Mouse (Mus musculus): ENCODE measurements around the gene Cmtm8. TPM values are rescaled to one million over a fixed set of nuclear protein-coding genes. Genes with fewer than 3 reads are reported as not detected.

Cmtm8 gene
- polyA plus RNA-seq, 1 experiment from 2014 or later = 14.9 TPM

DNA sequence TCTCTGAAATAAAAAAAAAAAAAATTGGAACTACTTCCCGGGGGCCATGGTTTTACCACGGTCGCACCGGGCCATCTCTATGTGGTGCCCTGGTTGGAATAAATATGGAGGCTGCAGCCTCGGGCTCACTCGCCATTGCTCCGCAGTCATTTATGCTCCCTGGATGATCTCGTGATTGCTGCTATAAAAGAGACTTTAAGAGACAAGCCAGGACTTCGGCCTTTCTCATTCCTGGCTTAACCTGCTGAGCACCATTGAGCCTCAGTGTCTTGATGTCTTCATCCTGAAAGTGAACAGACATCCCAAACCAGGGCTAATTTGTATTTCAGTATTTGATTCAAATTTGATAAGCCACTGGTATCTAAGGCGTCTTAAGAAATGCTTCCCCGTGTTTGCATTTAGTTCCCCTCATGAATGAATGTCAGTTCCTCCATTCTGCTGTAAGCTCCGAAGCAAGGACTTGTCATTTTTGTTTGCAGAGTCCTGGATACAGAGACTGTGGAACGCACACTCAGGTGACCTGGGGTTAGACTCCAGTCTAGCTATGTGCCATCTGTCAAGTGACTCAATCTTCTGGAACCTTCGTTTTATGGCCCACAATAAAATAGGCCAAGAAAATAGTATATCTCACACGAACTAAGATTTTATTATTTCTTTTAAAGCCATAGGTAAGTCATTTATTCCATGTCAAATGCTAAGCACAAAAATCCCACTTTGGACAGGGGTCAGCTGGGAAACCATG is 22.2 kb downstream of the Cmtm8 start:
- H3K27me3 ChIP-seq (replicated peaks) = no peaks in the 10 kb centered on the region
- no peaks in the 10 kb centered on the region for H3K36me3 ChIP-seq
- no peak overlapping the region for H3K9ac ChIP-seq
- H3K4me2 ChIP-seq = no peak overlapping the region
- no peaks in the 10 kb centered on the region for H3K9me3 ChIP-seq (replicated peaks)
- H3K4me3 ChIP-seq = no peak overlapping the region
- WGBS = 84% methylated on average over 15 of the region's 15 CpGs
- no peak for ATAC-seq (ENCODE audit: insufficient number of reproducible peaks, low FRiP score)
- no peak overlapping the region for H3K27ac ChIP-seq (ENCODE audit: poor library complexity, severe bottlenecking)
- H3K4me1 ChIP-seq (replicated peaks) = no peaks in the 10 kb centered on the region

DNA sequence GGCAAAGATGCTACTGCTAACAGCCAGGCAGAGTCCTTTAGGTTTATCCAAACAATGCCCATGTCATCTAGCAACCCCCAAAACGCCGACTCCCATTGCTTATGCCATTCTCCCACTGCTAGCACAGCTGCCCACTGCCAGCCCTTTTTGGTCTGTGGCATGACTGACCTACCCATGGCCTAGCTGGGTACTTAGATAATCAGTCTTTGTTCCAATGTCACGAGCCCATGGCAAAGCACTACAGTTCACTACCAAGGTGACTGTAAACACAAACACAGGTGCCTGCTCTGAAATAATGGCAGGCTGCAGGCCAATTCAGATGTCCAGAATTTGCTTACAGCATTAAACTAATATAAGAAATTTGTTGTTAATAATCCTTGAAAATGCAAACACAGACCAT is 25.0 kb downstream of the Cmtm8 start:
- ATAC-seq (ENCODE audit: insufficient number of reproducible peaks, low FRiP score) = no peak
- H3K9me3 ChIP-seq (replicated peaks) = 0 out of 2 replicates have a peak, but pooled peaks cover 3% of the 10 kb centered on the region

DNA sequence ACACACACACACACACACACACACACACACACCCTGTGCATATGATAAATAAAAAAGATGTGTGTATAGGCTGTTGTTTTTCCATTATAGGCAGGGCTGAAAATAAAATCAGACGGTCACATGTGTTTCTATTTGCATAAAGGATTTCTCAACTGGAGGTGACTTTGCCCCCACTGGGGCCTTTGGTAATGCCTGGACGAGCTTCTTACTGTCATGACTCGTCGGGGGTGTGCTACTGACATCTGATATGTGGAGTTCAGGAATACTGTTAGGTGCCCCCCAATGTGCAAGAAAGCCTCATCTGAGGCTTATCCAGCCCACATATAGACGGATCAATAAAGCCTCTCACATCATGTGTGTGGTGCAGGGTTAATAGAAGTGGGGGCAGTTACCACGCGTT is 26.9 kb downstream of the Cmtm8 start:
- Histone ChIP-seq H3K27me3 (replicated peaks) (no peaks in the 10 kb centered on the region), H3K4me1 (replicated peaks) (no peaks in the 10 kb centered on the region), H3K9ac (no peak overlapping the region), H3K4me2 (no peak overlapping the region), H3K27ac (ENCODE audit: poor library complexity, severe bottlenecking) (no peak overlapping the region), H3K9me3 (replicated peaks) (0 out of 2 replicates have a peak, but pooled peaks cover 4% of the 10 kb centered on the region), H3K36me3 (no peaks in the 10 kb centered on the region), H3K4me3 (no peak overlapping the region)
- ATAC-seq (ENCODE audit: insufficient number of reproducible peaks, low FRiP score) = no peak
- 78% methylated on average over 7 of the region's 7 CpGs for WGBS

More for the DNA sequence above, 25.0 kb downstream of the Cmtm8 start:
- Histone ChIP-seq H3K9ac (no peak overlapping the region), H3K4me2 (no peak overlapping the region), H3K4me3 (no peak overlapping the region), H3K4me1 (replicated peaks) (no peaks in the 10 kb centered on the region), H3K36me3 (no peaks in the 10 kb centered on the region), H3K27me3 (replicated peaks) (no peaks in the 10 kb centered on the region), H3K27ac (ENCODE audit: poor library complexity, severe bottlenecking) (no peak overlapping the region)
- 76% methylated on average over 3 of the region's 3 CpGs for WGBS

DNA sequence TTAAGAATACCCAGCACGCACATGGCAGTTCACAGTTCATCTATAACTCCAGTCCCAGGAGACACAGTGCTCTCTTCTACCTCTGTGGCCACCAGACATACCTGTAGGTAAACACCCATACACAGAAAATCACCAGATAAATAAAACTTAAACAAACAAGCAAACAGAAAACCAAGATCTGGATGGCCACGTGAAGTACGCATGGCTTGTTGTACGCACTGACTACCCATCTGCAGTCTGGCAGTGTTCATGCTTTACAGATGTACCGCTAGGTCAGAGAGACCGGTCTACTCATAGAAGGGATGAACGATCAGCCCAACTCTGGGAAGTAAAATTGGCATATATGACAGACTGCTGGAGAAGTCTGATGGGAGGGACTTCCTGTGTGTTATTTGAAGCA is 27.8 kb downstream of the Cmtm8 start:
- Histone ChIP-seq H3K4me3 (no peak overlapping the region), H3K36me3 (no peaks in the 10 kb centered on the region), H3K9me3 (replicated peaks) (0 out of 2 replicates have a peak, but pooled peaks cover 4% of the 10 kb centered on the region), H3K4me2 (no peak overlapping the region), H3K9ac (no peak overlapping the region), H3K4me1 (replicated peaks) (no peaks in the 10 kb centered on the region), H3K27me3 (replicated peaks) (no peaks in the 10 kb centered on the region), H3K27ac (ENCODE audit: poor library complexity, severe bottlenecking) (no peak overlapping the region)
- no peak for ATAC-seq (ENCODE audit: insufficient number of reproducible peaks, low FRiP score)
- 88% methylated on average over 7 of the region's 7 CpGs for WGBS

DNA sequence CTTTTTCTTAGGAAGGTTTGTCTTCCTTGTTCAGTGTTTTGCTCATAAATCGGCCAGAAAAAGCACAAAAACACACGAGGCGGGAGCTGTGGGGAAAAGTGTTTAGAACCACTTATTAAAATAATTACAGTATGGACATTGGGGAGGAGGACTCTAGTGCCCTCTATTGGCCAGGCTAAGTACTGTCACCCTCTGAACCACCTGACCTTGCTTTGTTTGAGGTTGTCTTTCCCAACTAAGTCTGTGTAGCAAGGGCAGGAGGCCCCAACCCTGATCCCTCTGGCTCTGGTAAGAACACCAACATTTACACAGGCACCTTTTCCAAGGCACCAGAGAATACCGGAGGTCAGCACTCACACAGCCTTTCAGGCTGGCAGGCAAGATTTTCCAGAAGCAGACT is 28.6 kb downstream of the Cmtm8 start:
- ATAC-seq (ENCODE audit: insufficient number of reproducible peaks, low FRiP score) = no peak
- no peak overlapping the region for H3K4me2 ChIP-seq
- H3K4me1 ChIP-seq (replicated peaks) = no peaks in the 10 kb centered on the region
- WGBS = 68% methylated on average over 4 of the region's 4 CpGs
- H3K4me3 ChIP-seq = no peak overlapping the region
- H3K9me3 ChIP-seq (replicated peaks) = 0 out of 2 replicates have a peak, but pooled peaks cover 4% of the 10 kb centered on the region
- no peaks in the 10 kb centered on the region for H3K27me3 ChIP-seq (replicated peaks)
- no peaks in the 10 kb centered on the region for H3K36me3 ChIP-seq
- no peak overlapping the region for H3K27ac ChIP-seq (ENCODE audit: poor library complexity, severe bottlenecking)
- H3K9ac ChIP-seq = no peak overlapping the region

DNA sequence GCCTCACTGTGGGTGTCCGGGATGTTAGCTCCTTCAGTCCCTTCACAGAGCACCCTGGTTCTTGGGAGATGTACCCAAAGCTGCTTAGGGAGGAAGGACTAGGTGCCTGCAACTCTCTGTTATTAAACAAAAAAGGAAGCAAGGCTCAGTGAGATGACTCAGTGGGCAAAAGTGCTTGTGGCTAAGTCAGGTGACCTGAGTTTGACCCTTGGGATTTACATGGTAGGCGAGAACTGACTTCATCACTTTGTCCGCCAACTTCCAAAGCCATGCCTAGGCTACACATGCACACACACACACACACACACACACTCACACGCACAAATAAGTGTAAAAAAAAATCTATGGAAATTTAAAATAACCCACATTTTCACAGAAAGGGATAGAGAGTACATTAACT is 32.0 kb downstream of the Cmtm8 start:
- no peak overlapping the region for H3K4me2 ChIP-seq
- peaks cover 22% of the 10 kb centered on the region for H3K4me1 ChIP-seq (replicated peaks)
- H3K9me3 ChIP-seq (replicated peaks) = 0 out of 2 replicates have a peak, but pooled peaks cover 4% of the 10 kb centered on the region
- 69% methylated on average over 4 of the region's 4 CpGs for WGBS
- no peak overlapping the region for H3K4me3 ChIP-seq
- no peak overlapping the region for H3K9ac ChIP-seq
- H3K27me3 ChIP-seq (replicated peaks) = no peaks in the 10 kb centered on the region
- no peaks in the 10 kb centered on the region for H3K36me3 ChIP-seq
- no peak overlapping the region for H3K27ac ChIP-seq (ENCODE audit: poor library complexity, severe bottlenecking)
- ATAC-seq (ENCODE audit: insufficient number of reproducible peaks, low FRiP score) = no peak

GRCm38 (mm10) chr9:114810837-114811236 is 33.1 kb downstream of the Cmtm8 start:
- WGBS = 67% methylated on average over 11 of the region's 11 CpGs
- Histone ChIP-seq H3K4me1 (replicated peaks) (peaks cover 31% of the 10 kb centered on the region), H3K9ac (no peak overlapping the region), H3K27ac (ENCODE audit: poor library complexity, severe bottlenecking) (no peak overlapping the region), H3K9me3 (replicated peaks) (0 out of 2 replicates have a peak, but pooled peaks cover 4% of the 10 kb centered on the region), H3K27me3 (replicated peaks) (no peaks in the 10 kb centered on the region), H3K36me3 (no peaks in the 10 kb centered on the region), H3K4me2 (no peak overlapping the region), H3K4me3 (no peak overlapping the region)
- ATAC-seq (ENCODE audit: insufficient number of reproducible peaks, low FRiP score) = no peak

DNA sequence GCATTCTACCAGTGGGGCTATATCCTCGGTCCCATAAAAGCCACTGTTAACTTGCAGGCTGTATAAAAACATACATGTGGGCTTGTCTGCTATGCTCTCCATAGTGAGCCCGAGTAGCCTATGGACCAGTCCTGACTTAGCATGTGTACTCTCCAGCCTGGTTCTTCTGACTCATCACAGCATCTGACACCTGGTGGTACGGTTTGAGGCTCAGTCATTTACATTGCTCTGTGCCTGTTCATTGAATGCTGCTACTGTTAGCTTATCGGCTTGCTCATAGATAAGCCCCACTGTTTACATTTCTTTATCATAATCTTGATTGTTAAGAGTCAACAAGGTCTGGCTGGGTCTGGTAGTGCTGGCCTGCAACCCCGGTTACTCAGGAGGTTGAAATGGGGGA is 35.3 kb downstream of the Cmtm8 start:
- Histone ChIP-seq H3K27me3 (replicated peaks) (no peaks in the 10 kb centered on the region), H3K4me3 (no peak overlapping the region), H3K9ac (no peak overlapping the region), H3K27ac (ENCODE audit: poor library complexity, severe bottlenecking) (no peak overlapping the region), H3K4me2 (no peak overlapping the region), H3K36me3 (no peaks in the 10 kb centered on the region), H3K4me1 (replicated peaks) (peaks cover 38% of the 10 kb centered on the region), H3K9me3 (replicated peaks) (no peaks in the 10 kb centered on the region)
- ATAC-seq (ENCODE audit: insufficient number of reproducible peaks, low FRiP score) = no peak
- 39% methylated on average over 5 of the region's 5 CpGs for WGBS

DNA sequence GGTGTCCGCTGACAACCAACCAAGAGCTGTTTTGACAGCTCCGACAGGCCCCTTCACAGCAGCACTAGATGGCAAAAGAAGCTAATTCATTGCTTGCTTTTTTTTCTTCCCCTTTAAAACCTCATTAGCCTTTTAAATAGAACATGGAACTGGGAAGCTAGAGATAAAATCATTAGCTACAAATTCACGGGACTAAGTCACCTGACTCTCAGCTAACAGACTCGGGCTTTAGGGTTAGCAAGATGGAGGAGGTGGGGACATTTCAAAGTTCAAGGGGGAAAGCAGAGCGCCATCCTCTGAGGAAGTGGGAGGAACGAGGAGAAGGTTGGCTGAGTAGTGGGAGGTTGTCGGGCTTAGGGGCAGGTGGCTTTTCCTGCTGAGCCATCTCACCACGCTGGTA is 36.7 kb downstream of the Cmtm8 start:
- no peak for ATAC-seq (ENCODE audit: insufficient number of reproducible peaks, low FRiP score)
- no peak overlapping the region for H3K27ac ChIP-seq (ENCODE audit: poor library complexity, severe bottlenecking)
- WGBS = 45% methylated on average over 8 of the region's 8 CpGs

DNA sequence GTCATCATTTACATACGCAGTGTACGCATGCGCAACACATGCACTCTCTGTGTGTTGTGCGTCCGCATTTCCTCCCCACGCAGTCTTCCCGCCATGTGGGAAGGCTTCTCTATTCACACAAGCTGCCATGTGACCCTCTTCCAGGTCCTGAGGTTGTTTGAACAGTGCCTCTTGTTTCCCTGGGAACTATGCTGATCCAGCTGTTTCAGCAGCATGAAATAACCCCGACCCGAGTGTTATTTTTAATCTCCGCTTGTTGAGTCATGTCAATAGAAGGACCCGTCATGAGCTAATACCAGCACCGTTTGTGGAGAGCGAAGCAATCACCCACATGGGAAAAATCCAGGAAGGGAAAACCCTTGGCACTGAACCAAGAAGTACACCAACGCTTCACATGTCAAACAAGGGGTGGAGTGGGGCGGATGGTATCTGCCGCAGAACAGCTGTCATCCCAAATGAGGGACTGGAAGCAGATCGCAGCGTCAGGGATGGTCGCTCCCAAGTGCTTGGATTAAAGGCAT is 38.7 kb downstream of the Cmtm8 start:
- Histone ChIP-seq H3K4me2 (peak overlapping the region; percentile 48), H3K27me3 (replicated peaks) (no peaks in the 10 kb centered on the region), H3K4me3 (no peak overlapping the region), H3K9ac (no peak overlapping the region), H3K4me1 (replicated peaks) (peaks cover 38% of the 10 kb centered on the region), H3K9me3 (replicated peaks) (no peaks in the 10 kb centered on the region), H3K27ac (ENCODE audit: poor library complexity, severe bottlenecking) (0 out of 2 replicates have a peak overlapping the region, but pooled peaks have one; percentile 38), H3K36me3 (no peaks in the 10 kb centered on the region)
- 38% methylated on average over 19 of the region's 19 CpGs for WGBS
- ATAC-seq (ENCODE audit: insufficient number of reproducible peaks, low FRiP score) = peak; percentile 69

More for the DNA sequence above, 36.7 kb downstream of the Cmtm8 start:
- no peaks in the 10 kb centered on the region for H3K36me3 ChIP-seq
- H3K4me3 ChIP-seq = no peak overlapping the region
- H3K9ac ChIP-seq = no peak overlapping the region
- H3K27me3 ChIP-seq (replicated peaks) = no peaks in the 10 kb centered on the region
- peaks cover 38% of the 10 kb centered on the region for H3K4me1 ChIP-seq (replicated peaks)
- H3K9me3 ChIP-seq (replicated peaks) = no peaks in the 10 kb centered on the region
- H3K4me2 ChIP-seq = no peak overlapping the region

GRCm38 (mm10) chr9:114802191-114802590 is 41.8 kb downstream of the Cmtm8 start:
- Histone ChIP-seq H3K4me2 (no peak overlapping the region), H3K9me3 (replicated peaks) (no peaks in the 10 kb centered on the region), H3K4me3 (no peak overlapping the region), H3K36me3 (no peaks in the 10 kb centered on the region), H3K9ac (no peak overlapping the region), H3K4me1 (replicated peaks) (peaks cover 19% of the 10 kb centered on the region), H3K27me3 (replicated peaks) (no peaks in the 10 kb centered on the region), H3K27ac (ENCODE audit: poor library complexity, severe bottlenecking) (no peak overlapping the region)
- no peak for ATAC-seq (ENCODE audit: insufficient number of reproducible peaks, low FRiP score)
- WGBS = 85% methylated on average over 1 of the region's 1 CpGs
